In genomic region chr7:4149209-4150054, GRCm38 (mm10) we compare ENCODE assay signal across 8 mouse cellular contexts. TPM values are rescaled to one million over a fixed set of nuclear protein-coding genes. Genes with fewer than 3 reads are reported as not detected.
A peak's percentile ranks its signal among the peaks of the same experiment; 100 is the strongest.
DNase-seq lines count a peak whose midpoint lies in the region; ATAC-seq and TF ChIP-seq lines count a peak whose summit lies in the region.

No protein-coding gene starts in this region.

- intact Hi-C loops in heart, postnatal 36 days (cut with DNase I): loop anchor here (1.0 to 10.0 kb wide), 5 partner anchors 11 to 775 kb away; partner anchors contain the start of genes Nat14, Prpf31, Rpl28 and Ssc5d

- WGBS in forebrain, embryonic 15.5 days: under 1% methylated on average over 64 of the region's 64 CpGs
- under 1% methylated on average over 64 of the region's 64 CpGs for WGBS in lung, embryonic 15.5 days
- WGBS in olfactory bulb, adult 2 months: under 1% methylated on average over 64 of the region's 64 CpGs
- under 1% methylated on average over 64 of the region's 64 CpGs for WGBS in thymus, adult 2 months

- peak overlapping the region; percentile 81 for H3K9ac ChIP-seq in ES-E14 (ENCODE audit: insufficient read depth, low read depth, low read length, poor library complexity, severe bottlenecking)
- peak overlapping the region; percentile 75 for H3K9ac ChIP-seq in forebrain, embryonic 15.5 days (replicated peaks)
- H3K9ac ChIP-seq in lung, embryonic 15.5 days: peak overlapping the region; percentile 57

- H3K4me2 ChIP-seq in forebrain, embryonic 15.5 days (replicated peaks): peak overlapping the region; percentile 96
- peak overlapping the region; percentile 84 for H3K4me2 ChIP-seq in lung, embryonic 15.5 days

- peak overlapping the region; percentile 78 to 98 for H3K4me3 ChIP-seq in ES-E14 (ENCODE audit: insufficient read depth in 1 of 2, low read depth in 1 of 2, low read length in 2 of 2, poor library complexity in 1 of 2, severe bottlenecking in 1 of 2)
- H3K4me3 ChIP-seq in forebrain, embryonic 15.5 days: peak overlapping the region; percentile 76
- peak overlapping the region; percentile 62 for H3K4me3 ChIP-seq in lung, embryonic 15.5 days
- peak overlapping the region; percentile 73 for H3K4me3 ChIP-seq in olfactory bulb, adult 2 months (ENCODE audit: insufficient read depth, low read depth, low read length)
- H3K4me3 ChIP-seq in thymus, adult 2 months (ENCODE audit: control insufficient read depth, insufficient read depth, low read length): peak overlapping the region; percentile 97

- H3K27ac ChIP-seq in ES-E14 (ENCODE audit: insufficient read depth, low read depth, low read length, poor library complexity, severe bottlenecking): peak overlapping the region; percentile 91
- H3K27ac ChIP-seq in forebrain, embryonic 15.5 days (replicated peaks): peak overlapping the region; percentile 86
- peak overlapping the region; percentile 97 for H3K27ac ChIP-seq in lung, embryonic 15.5 days
- H3K27ac ChIP-seq in olfactory bulb, adult 2 months (ENCODE audit: insufficient read depth, low read depth, low read length): peak overlapping the region; percentile 98
- H3K27ac ChIP-seq in thymus, adult 2 months (ENCODE audit: control insufficient read depth, insufficient read depth, low read length): peak overlapping the region; percentile 75

- in situ Hi-C loops in ES-E14 (cut with MboI; ENCODE audit: low sequenced_read_pairs in 2 of 2, unreplicated experiment in 2 of 2): loop anchor here in 1 of 2 experiments (25.0 kb wide), 1 partner anchor 288 kb away; the partner anchor contains the start of gene Rdh13

- no peaks in the 10 kb centered on the region for H3K9me3 ChIP-seq in ES-E14 (ENCODE audit: control insufficient read depth, insufficient read depth, low read depth, low read length)
- H3K9me3 ChIP-seq in forebrain, embryonic 15.5 days: no peaks in the 10 kb centered on the region
- no peaks in the 10 kb centered on the region for H3K9me3 ChIP-seq in lung, embryonic 15.5 days

- TF ChIP-seq CTCF in olfactory bulb, adult 2 months (IDR thresholded peaks at IDR 0.05; ENCODE audit: insufficient read depth, low read depth, low read length): no peak
- no peak for TF ChIP-seq CTCF in thymus, adult 2 months (IDR thresholded peaks at IDR 0.05; ENCODE audit: borderline replicate concordance, control insufficient read depth, extremely low read depth, insufficient read depth, low read length, poor library complexity)

- peaks cover 31% of the 10 kb centered on the region for H3K36me3 ChIP-seq in ES-E14 (ENCODE audit: control insufficient read depth, insufficient read depth, low read length, poor library complexity, severe bottlenecking)
- peaks cover 36% of the 10 kb centered on the region for H3K36me3 ChIP-seq in forebrain, embryonic 15.5 days
- H3K36me3 ChIP-seq in lung, embryonic 15.5 days: peaks cover 30% of the 10 kb centered on the region
- H3K36me3 ChIP-seq in thymus, adult 2 months (ENCODE audit: control insufficient read depth, insufficient read depth, low read length): peaks cover 28% of the 10 kb centered on the region

- H3K27me3 ChIP-seq in forebrain, embryonic 15.5 days: peaks cover 19% of the 10 kb centered on the region; the same call in 1 of the 2 replicates
- H3K27me3 ChIP-seq in lung, embryonic 15.5 days: peaks cover 7% of the 10 kb centered on the region; the same call in 1 of the 2 replicates
- H3K27me3 ChIP-seq in thymus, adult 2 months (ENCODE audit: control insufficient read depth, insufficient read depth, low read length): peaks cover 13% of the 10 kb centered on the region; the same call in 1 of the 2 replicates

- peak; percentile 68 for TF ChIP-seq POLR2A in olfactory bulb, adult 2 months (IDR thresholded peaks at IDR 0.05; ENCODE audit: insufficient read depth, low read depth, low read length)
- peak; percentile 58; the same call in 1 of the 2 replicates for TF ChIP-seq POLR2A in thymus, adult 2 months (IDR thresholded peaks at IDR 0.05; ENCODE audit: control insufficient read depth, extremely low read depth, insufficient read depth, low read length, poor library complexity)

- H3K4me1 ChIP-seq in ES-E14 (ENCODE audit: control insufficient read depth in 2 of 2, insufficient read depth in 2 of 2, low read length in 2 of 2, poor library complexity in 1 of 2): peaks cover 9 to 26% of the 10 kb centered on the region in 2 experiments
- peaks cover 28% of the 10 kb centered on the region for H3K4me1 ChIP-seq in forebrain, embryonic 15.5 days
- peaks cover 32% of the 10 kb centered on the region for H3K4me1 ChIP-seq in lung, embryonic 15.5 days
- H3K4me1 ChIP-seq in olfactory bulb, adult 2 months (ENCODE audit: control insufficient read depth, insufficient read depth, low read length): peaks cover 16% of the 10 kb centered on the region
- H3K4me1 ChIP-seq in thymus, adult 2 months (replicated peaks; ENCODE audit: control insufficient read depth, insufficient read depth, low read length): peaks cover 18% of the 10 kb centered on the region

- peak; percentile 80 for ATAC-seq in forebrain, embryonic 15.5 days (replicated peaks)
- ATAC-seq in lung, embryonic 15.5 days (ENCODE audit: borderline replicate concordance, extremely low read depth, low FRiP score, low TSS enrichment): peak; percentile 78

- no peak for DNase-seq in ES-E14 (ENCODE audit: low read depth, low spot score)
- peak; percentile 91 for DNase-seq in cerebellum, adult 11-12 months
- peak; percentile 86 to 93 for DNase-seq in heart, postnatal 36 days
- peak; percentile 72 for DNase-seq in layer of hippocampus, adult 9-10 months (ENCODE audit: low spot score)
- DNase-seq in thymus, adult 2 months: peak; percentile 74

TF ChIP-seq in ES-E14, 5 proteins besides CTCF, POLR2A, EP300 and RAD21:
- TF ChIP-seq ZC3H11A (IDR thresholded peaks at IDR 0.05; ENCODE audit: borderline replicate concordance, low read depth, low read length) (no peak), HCFC1 (IDR thresholded peaks at IDR 0.05; ENCODE audit: borderline replicate concordance, insufficient read depth, low read length) (0 out of 2 replicates have a peak, but pooled peaks have one; percentile 8), CHD2 (IDR thresholded peaks at IDR 0.05; ENCODE audit: low read depth, low read length) (no peak)

RNA-seq across cellular contexts. Expression of gene Leng9, which starts 0.7 kb away (rescaled TPM):
- total RNA-seq in ES-E14 (2012; rRNA removed): 0.79 and 1.0 TPM in 2 replicates
- polyA plus RNA-seq in forebrain, embryonic 15.5 days (2015; fragmentation: Nextera tagmentation; extraction: Ambion mirVana): 4.8 and 5.7 TPM in 2 replicates
- 1 to 10 TPM; 2.4 to 3.6 TPM for total RNA-seq in heart, postnatal 36 days (2021)
- polyA plus RNA-seq in lung, embryonic 15.5 days (2015; fragmentation: Nextera tagmentation; extraction: Ambion mirVana): 3.9 and 4.5 TPM in 2 replicates
- polyA plus RNA-seq in olfactory bulb, adult 2 months (2012; ENCODE audit: insufficient read depth, insufficient read length, low replicate concordance, missing spikeins): not detected in 2 replicates
- 10.5 and 11.5 TPM in 2 replicates for polyA plus RNA-seq in thymus, adult 2 months (2012; rRNA removed)

RNA-seq across cellular contexts. Expression of gene Leng8, which starts 12.6 kb away (rescaled TPM):
- 77.2 and 115 TPM in 2 replicates for total RNA-seq in ES-E14 (2012; rRNA removed)
- polyA plus RNA-seq in forebrain, embryonic 15.5 days (2015; fragmentation: Nextera tagmentation; extraction: Ambion mirVana): 78.8 and 85.9 TPM in 2 replicates
- total RNA-seq in heart, postnatal 36 days (2021): 10 to 100 TPM; 30.4 to 45.7 TPM
- polyA plus RNA-seq in lung, embryonic 15.5 days (2015; fragmentation: Nextera tagmentation; extraction: Ambion mirVana): 52.5 and 59.0 TPM in 2 replicates
- 552 and 558 TPM in 2 replicates for polyA plus RNA-seq in olfactory bulb, adult 2 months (2012; ENCODE audit: insufficient read depth, insufficient read length, low replicate concordance, missing spikeins)
- polyA plus RNA-seq in thymus, adult 2 months (2012; rRNA removed): 1,109 and 1,332 TPM in 2 replicates

RNA-seq across cellular contexts. Expression of gene Cdc42ep5, which starts 15.2 kb away (rescaled TPM):
- total RNA-seq in ES-E14 (2012; rRNA removed): 13.3 and 17.2 TPM in 2 replicates
- polyA plus RNA-seq in forebrain, embryonic 15.5 days (2015; fragmentation: Nextera tagmentation; extraction: Ambion mirVana): 4.1 and 6.0 TPM in 2 replicates
- 1 to 10 TPM; 4.6 to 6.2 TPM for total RNA-seq in heart, postnatal 36 days (2021)
- 39.8 and 41.0 TPM in 2 replicates for polyA plus RNA-seq in lung, embryonic 15.5 days (2015; fragmentation: Nextera tagmentation; extraction: Ambion mirVana)
- polyA plus RNA-seq in olfactory bulb, adult 2 months (2012; ENCODE audit: insufficient read depth, insufficient read length, low replicate concordance, missing spikeins): not detected in 2 replicates
- 6.5 and 9.7 TPM in 2 replicates for polyA plus RNA-seq in thymus, adult 2 months (2012; rRNA removed)

RNA-seq across cellular contexts. Expression of gene Ttyh1, which starts 30.2 kb away (rescaled TPM):
- 11.9 and 21.0 TPM in 2 replicates for total RNA-seq in ES-E14 (2012; rRNA removed)
- polyA plus RNA-seq in forebrain, embryonic 15.5 days (2015; fragmentation: Nextera tagmentation; extraction: Ambion mirVana): 105 and 106 TPM in 2 replicates
- total RNA-seq in heart, postnatal 36 days (2021): 1 to 10 TPM in 1 of 2 experiments, under 1 TPM in 1; 0.89 to 2.6 TPM
- polyA plus RNA-seq in lung, embryonic 15.5 days (2015; fragmentation: Nextera tagmentation; extraction: Ambion mirVana): 2.1 and 2.2 TPM in 2 replicates
- polyA plus RNA-seq in olfactory bulb, adult 2 months (2012; ENCODE audit: insufficient read depth, insufficient read length, low replicate concordance, missing spikeins): 162 and 238 TPM in 2 replicates
- 1.1 and 1.8 TPM in 2 replicates for polyA plus RNA-seq in thymus, adult 2 months (2012; rRNA removed)
